Mouse (Mus musculus): ENCODE measurements at regions not wholly inside any gene's neighbourhood (a gene's known extent, or its start where the extent isn't known, plus 50 kb on each side); places are given as distances from the start of the nearest gene placed in this dataset.

DNA sequence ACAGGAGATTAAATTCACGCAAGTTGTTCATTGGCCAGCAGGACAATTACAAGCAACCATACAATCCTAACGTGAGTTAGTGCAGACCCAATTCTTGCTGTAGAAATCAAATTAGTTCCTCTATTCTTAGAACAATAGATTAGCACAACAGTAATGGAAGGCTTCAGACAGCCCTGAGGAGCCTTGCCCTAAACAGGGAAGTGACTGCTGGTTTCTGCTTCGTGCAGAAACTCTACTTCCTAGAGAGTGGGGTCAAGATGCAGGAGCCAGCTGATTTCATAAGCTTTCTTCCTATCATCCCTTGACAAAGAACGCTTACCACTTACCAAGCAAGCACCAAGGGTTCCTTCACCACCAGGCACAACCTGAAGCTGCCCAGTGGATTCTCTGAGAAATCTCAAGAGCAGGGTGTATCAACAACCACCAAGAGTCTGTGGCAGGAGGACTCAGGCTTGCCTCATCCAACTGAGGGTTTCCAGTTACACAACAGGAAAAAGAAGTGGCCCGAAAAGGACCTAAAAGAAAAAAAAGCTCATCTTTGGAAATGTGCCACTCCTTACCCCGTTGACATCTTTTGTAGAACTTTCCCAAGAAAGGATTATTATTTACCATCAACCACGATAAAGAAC is 154.6 kb downstream of the Kctd12 start:
- no peaks in the 10 kb centered on the region for H3K36me3 ChIP-seq (ENCODE audit: insufficient read depth, low read length)
- no peaks in the 10 kb centered on the region for H3K9me3 ChIP-seq (ENCODE audit: low read length)
- WGBS = 77% methylated on average over 7 of the region's 7 CpGs
- no peaks in the 10 kb centered on the region for H3K27me3 ChIP-seq (ENCODE audit: insufficient read depth, low read length)
- ATAC-seq (no peak), DNase-seq (ENCODE audit: low spot score) (no peak)
- no peak overlapping the region for H3K9ac ChIP-seq (replicated peaks; ENCODE audit: low read length)
- no peak overlapping the region for H3K4me3 ChIP-seq (ENCODE audit: low read length)
- no peak for TF ChIP-seq CTCF (IDR thresholded peaks at IDR 0.05; ENCODE audit: low read depth)
- H3K27ac ChIP-seq = no peak overlapping the region
- no peaks in the 10 kb centered on the region for H3K4me1 ChIP-seq (ENCODE audit: insufficient read depth, low read length)
- H3K4me2 ChIP-seq (ENCODE audit: low read depth, low read length) = no peak overlapping the region

DNA sequence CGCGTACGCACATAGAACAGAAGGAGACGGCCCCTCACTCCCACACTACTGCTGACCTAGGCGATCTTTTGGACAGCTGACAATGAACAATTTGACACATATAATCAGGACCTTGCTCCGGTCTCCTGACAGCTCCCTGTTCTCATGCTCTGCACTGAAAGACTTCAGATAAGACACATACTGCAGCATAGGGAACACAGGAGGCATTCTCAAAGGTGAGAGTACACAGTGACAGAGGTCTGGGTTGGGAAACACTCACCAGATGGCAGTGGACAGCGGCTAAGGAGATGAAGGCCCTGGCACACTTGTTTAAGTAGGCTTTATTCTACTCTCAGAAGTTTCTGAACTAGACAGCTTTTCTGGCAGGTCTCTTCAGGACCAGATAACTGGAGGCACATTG is 156.9 kb downstream of the Kctd12 start:
- ATAC-seq (no peak), DNase-seq (ENCODE audit: low spot score) (no peak)
- no peak overlapping the region for H3K4me2 ChIP-seq (ENCODE audit: low read depth, low read length)
- H3K9ac ChIP-seq (replicated peaks; ENCODE audit: low read length) = no peak overlapping the region
- no peak overlapping the region for H3K27ac ChIP-seq
- H3K4me3 ChIP-seq (ENCODE audit: low read length) = no peak overlapping the region
- no peaks in the 10 kb centered on the region for H3K9me3 ChIP-seq (ENCODE audit: low read length)
- no peaks in the 10 kb centered on the region for H3K4me1 ChIP-seq (ENCODE audit: insufficient read depth, low read length)
- TF ChIP-seq CTCF (IDR thresholded peaks at IDR 0.05; ENCODE audit: low read depth) = no peak
- 90% methylated on average over 7 of the region's 7 CpGs for WGBS
- H3K27me3 ChIP-seq (ENCODE audit: insufficient read depth, low read length) = no peaks in the 10 kb centered on the region
- H3K36me3 ChIP-seq (ENCODE audit: insufficient read depth, low read length) = no peaks in the 10 kb centered on the region

DNA sequence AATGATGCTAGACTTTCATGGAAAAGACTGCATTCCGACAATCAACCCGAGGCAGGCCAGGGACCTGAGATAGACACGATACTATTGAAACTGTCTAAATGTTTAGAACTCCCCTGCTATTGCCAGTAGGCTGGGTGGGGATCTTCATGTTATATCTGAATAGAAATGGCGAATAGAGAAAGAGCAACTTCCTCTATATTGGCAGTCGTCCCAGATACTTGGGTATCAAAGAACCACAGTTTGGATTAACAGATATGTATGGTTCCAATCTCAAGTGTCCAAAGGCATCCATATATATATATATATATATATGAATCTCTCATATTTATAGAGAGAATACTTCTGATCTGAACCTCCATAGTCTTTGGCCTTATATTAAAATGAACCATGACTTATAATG is 161.8 kb downstream of the Kctd12 start:
- DNase-seq (ENCODE audit: low spot score) = no peak
- H3K9me3 ChIP-seq (ENCODE audit: low read length) = no peaks in the 10 kb centered on the region
- H3K4me1 ChIP-seq (ENCODE audit: insufficient read depth, low read length) = no peaks in the 10 kb centered on the region
- no peak overlapping the region for H3K9ac ChIP-seq (replicated peaks; ENCODE audit: low read length)
- WGBS = 82% methylated on average over 5 of the region's 5 CpGs
- H3K4me2 ChIP-seq (ENCODE audit: low read depth, low read length) = no peak overlapping the region
- ATAC-seq = no peak
- H3K4me3 ChIP-seq (ENCODE audit: low read length) = no peak overlapping the region
- TF ChIP-seq CTCF (IDR thresholded peaks at IDR 0.05; ENCODE audit: low read depth) = no peak
- no peaks in the 10 kb centered on the region for H3K27me3 ChIP-seq (ENCODE audit: insufficient read depth, low read length)
- no peak overlapping the region for H3K27ac ChIP-seq
- H3K36me3 ChIP-seq (ENCODE audit: insufficient read depth, low read length) = no peaks in the 10 kb centered on the region

DNA sequence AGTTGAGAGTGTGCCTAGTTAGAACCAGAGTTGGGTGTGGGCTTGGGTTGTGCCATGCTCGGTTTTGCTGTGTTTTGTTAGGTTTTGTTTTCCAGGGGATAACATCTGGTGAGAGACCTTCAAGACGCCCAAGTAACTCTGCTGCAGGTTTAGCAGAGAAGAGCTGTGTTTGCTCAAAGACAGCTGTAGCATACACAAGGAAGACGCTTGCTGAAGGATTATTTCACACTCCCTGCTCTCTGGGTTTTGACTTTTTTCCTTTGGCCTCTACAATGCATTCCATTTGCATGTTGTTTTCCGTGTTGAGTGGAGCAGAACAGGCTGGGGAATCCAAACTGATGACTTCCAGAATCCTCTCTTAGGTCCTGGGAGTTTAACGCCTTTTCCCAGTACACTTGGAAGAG is 170.8 kb downstream of the Kctd12 start:
- H3K27me3 ChIP-seq (ENCODE audit: insufficient read depth, low read length) = no peaks in the 10 kb centered on the region
- H3K9ac ChIP-seq (replicated peaks; ENCODE audit: low read length) = no peak overlapping the region
- no peaks in the 10 kb centered on the region for H3K9me3 ChIP-seq (ENCODE audit: low read length)
- DNase-seq (ENCODE audit: low spot score) = no peak
- no peak overlapping the region for H3K27ac ChIP-seq
- TF ChIP-seq CTCF (IDR thresholded peaks at IDR 0.05; ENCODE audit: low read depth) = no peak
- no peak overlapping the region for H3K4me3 ChIP-seq (ENCODE audit: low read length)
- no peaks in the 10 kb centered on the region for H3K4me1 ChIP-seq (ENCODE audit: insufficient read depth, low read length)
- H3K36me3 ChIP-seq (ENCODE audit: insufficient read depth, low read length) = no peaks in the 10 kb centered on the region
- WGBS = 53% methylated on average over 5 of the region's 5 CpGs
- H3K4me2 ChIP-seq (ENCODE audit: low read depth, low read length) = no peak overlapping the region
- no peak for ATAC-seq

DNA sequence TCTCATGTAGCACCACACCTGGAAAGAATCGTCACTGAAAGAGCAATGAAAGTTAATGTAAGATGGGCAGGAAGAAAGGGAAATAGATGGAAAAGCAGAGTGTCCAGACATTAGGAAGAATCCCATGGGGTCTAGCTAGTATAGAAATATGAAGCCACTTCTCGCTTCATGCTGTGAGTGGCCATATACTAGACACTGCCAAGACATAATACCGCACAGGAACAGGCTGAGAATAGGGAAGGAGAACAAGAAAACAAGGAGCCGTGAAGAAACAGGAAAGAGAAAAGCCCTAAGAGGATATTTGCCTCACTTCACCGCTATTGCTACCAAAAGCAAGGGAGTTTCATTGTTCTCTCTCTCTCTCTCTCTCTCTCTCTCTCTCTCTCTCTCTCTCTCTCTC is 171.4 kb downstream of the Kctd12 start:
- Histone ChIP-seq H3K27ac (no peak overlapping the region), H3K9ac (replicated peaks; ENCODE audit: low read length) (no peak overlapping the region), H3K9me3 (ENCODE audit: low read length) (no peaks in the 10 kb centered on the region), H3K4me1 (ENCODE audit: insufficient read depth, low read length) (no peaks in the 10 kb centered on the region), H3K27me3 (ENCODE audit: insufficient read depth, low read length) (no peaks in the 10 kb centered on the region), H3K4me3 (ENCODE audit: low read length) (no peak overlapping the region), H3K36me3 (ENCODE audit: insufficient read depth, low read length) (no peaks in the 10 kb centered on the region), H3K4me2 (ENCODE audit: low read depth, low read length) (no peak overlapping the region)
- DNase-seq (ENCODE audit: low spot score) (no peak), ATAC-seq (no peak)
- 57% methylated on average over 5 of the region's 5 CpGs for WGBS
- TF ChIP-seq CTCF (IDR thresholded peaks at IDR 0.05; ENCODE audit: low read depth) = no peak

DNA sequence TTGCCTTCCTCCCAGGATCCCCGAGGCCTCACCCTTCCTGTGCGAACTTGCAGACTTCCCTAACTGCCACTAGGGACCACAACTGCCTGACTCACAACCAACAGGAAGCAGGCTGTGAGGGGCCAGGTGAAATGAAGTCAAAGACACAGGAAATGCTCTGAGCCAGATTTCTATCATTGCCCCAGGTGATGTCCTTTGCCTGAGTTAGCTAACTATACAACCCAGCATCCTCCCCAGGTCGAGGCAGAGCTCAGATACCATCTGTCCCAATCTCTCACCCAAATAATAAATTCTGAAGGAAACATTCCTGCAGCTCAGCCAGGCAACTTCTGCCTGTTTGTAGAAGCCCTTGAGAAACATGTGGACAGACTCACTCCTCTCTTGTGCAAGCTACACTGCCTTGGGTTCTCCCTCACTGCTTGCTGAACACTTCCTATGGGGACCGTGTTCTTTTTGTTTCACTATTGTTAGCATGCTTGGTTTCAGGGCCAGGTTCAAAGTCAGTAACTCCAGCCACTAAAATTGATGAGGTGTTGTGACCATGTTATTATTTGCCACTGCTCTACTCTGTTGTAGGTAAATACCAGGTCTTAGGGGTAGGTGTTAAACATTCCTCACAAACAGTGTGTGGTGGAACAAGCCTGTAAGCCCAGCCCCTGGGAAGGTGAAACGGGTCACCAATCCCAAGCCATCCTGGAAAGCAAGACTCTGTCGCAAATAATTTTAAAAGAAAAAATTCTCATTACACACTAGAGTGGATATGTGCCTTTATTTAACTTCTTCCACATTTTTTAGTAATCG is 172.1 kb downstream of the Kctd12 start:
- Histone ChIP-seq H3K27ac (no peak overlapping the region), H3K9me3 (ENCODE audit: low read length) (no peaks in the 10 kb centered on the region), H3K4me2 (ENCODE audit: low read depth, low read length) (no peak overlapping the region), H3K4me1 (ENCODE audit: insufficient read depth, low read length) (no peaks in the 10 kb centered on the region), H3K9ac (replicated peaks; ENCODE audit: low read length) (no peak overlapping the region), H3K27me3 (ENCODE audit: insufficient read depth, low read length) (no peaks in the 10 kb centered on the region), H3K4me3 (ENCODE audit: low read length) (no peak overlapping the region), H3K36me3 (ENCODE audit: insufficient read depth, low read length) (no peaks in the 10 kb centered on the region)
- WGBS = 67% methylated on average over 7 of the region's 7 CpGs
- ATAC-seq (no peak), DNase-seq (ENCODE audit: low spot score) (no peak)
- TF ChIP-seq CTCF (IDR thresholded peaks at IDR 0.05; ENCODE audit: low read depth) = peak; percentile 31

Measured in hindbrain, postnatal 0 days (tissue).